ENCODE assay signal across 12 mouse cellular contexts in genomic region chr11:96466987-96467386, GRCm38 (mm10). TPM values are rescaled to one million over a fixed set of nuclear protein-coding genes. Genes with fewer than 3 reads are reported as not detected.
A peak's percentile ranks its signal among the peaks of the same experiment; 100 is the strongest.
DNase-seq lines count a peak whose midpoint lies in the region; ATAC-seq lines count a peak whose summit lies in the region.
"Had no signal": no experiment of that assay in that cellular context is flagged by ENCODE, and none has a peak within 500 bp of the region (broad histone marks: within the 10 kb centered on the region; RNA-seq: fewer than 3 reads in every experiment).

No protein-coding gene starts in this region.

- 0 out of 2 replicates have a peak, but pooled peaks have one; percentile 21 for ATAC-seq in lung, embryonic 16.5 days (ENCODE audit: low read depth)
- no peak for ATAC-seq in granulocyte monocyte progenitor cell, adult 5-6 weeks (replicated peaks; ENCODE audit: poor library complexity, severe bottlenecking)

- DNase-seq in adrenal gland, postnatal 14 days, result peak; percentile 27
- no peak for DNase-seq in adrenal gland, adult 18-20 months (ENCODE audit: low spot score in 2 of 2)
- DNase-seq in lung, postnatal 4 days, result no peak
- DNase-seq in adrenal gland, postnatal 36 days, result peak; percentile 21 to 34
- DNase-seq in telencephalon, adult 2 months (ENCODE audit: low read depth, low spot score), result peak; percentile 55
- DNase-seq in layer of hippocampus, adult 11-12 months (ENCODE audit: low spot score), result no peak
- DNase-seq: gastrocnemius, postnatal 25 days; kidney, adult 9 months had no signal

- WGBS in lung, embryonic 16.5 days, result 40% methylated on average over 7 of the region's 7 CpGs

- H3K4me1 ChIP-seq in lung, embryonic 16.5 days (replicated peaks; ENCODE audit: control insufficient read depth, insufficient read depth, low read length), result peaks cover 15% of the 10 kb centered on the region
- H3K4me1 ChIP-seq: megakaryocyte, embryonic 14.5 days had no signal

- no peaks in the 10 kb centered on the region for H3K36me3 ChIP-seq in lung, embryonic 16.5 days (ENCODE audit: control insufficient read depth, insufficient read depth, low read length)
- H3K36me3 ChIP-seq: limb, embryonic 13.5 days had no signal

- peaks cover 24% of the 10 kb centered on the region for H3K27me3 ChIP-seq in lung, embryonic 16.5 days (ENCODE audit: control insufficient read depth, insufficient read depth, low read depth, low read length)

- H3K9me3 ChIP-seq in lung, embryonic 16.5 days (ENCODE audit: control insufficient read depth, low read length), result no peaks in the 10 kb centered on the region
- H3K9me3 ChIP-seq: limb, embryonic 13.5 days; megakaryocyte, embryonic 14.5 days had no signal

- H3K9ac ChIP-seq in lung, embryonic 16.5 days (ENCODE audit: low read length), result no peak overlapping the region
- H3K9ac ChIP-seq: limb, embryonic 13.5 days had no signal

- no peak overlapping the region for H3K4me3 ChIP-seq in lung, embryonic 16.5 days (ENCODE audit: low read length)
- H3K4me3 ChIP-seq: limb, embryonic 13.5 days; megakaryocyte, embryonic 14.5 days had no signal

- H3K4me2 ChIP-seq in lung, embryonic 16.5 days (ENCODE audit: low read depth, low read length), result no peak overlapping the region
- H3K4me2 ChIP-seq: limb, embryonic 13.5 days had no signal

- H3K27ac ChIP-seq in lung, embryonic 16.5 days (ENCODE audit: low read length), result no peak overlapping the region
- H3K27ac ChIP-seq: limb, embryonic 13.5 days had no signal

RNA-seq across cellular contexts. Expression of gene Skap1, which starts 2.6 kb away (rescaled TPM):
- total RNA-seq in adrenal gland, postnatal 14 days (2021), result 4.0 and 12.9 TPM in 2 replicates
- total RNA-seq in adrenal gland, adult 18-20 months (2021), result 1 to 10 TPM; 7.6 to 8.8 TPM
- 2.1 and 4.5 TPM in 2 replicates for polyA plus RNA-seq in lung, embryonic 16.5 days (2015; fragmentation: Nextera tagmentation; extraction: Ambion mirVana)
- total RNA-seq in adrenal gland, postnatal 36 days (2021), result 1 to 10 TPM; 7.5 to 8.2 TPM
- not detected in 2 replicates for total RNA-seq in granulocyte monocyte progenitor cell, adult 5-6 weeks (2014; fragmentation: Nextera tagmentation)
- total RNA-seq in granulocyte monocyte progenitor cell, adult 5-6 weeks (2017), result 0.22 and 0.98 TPM in 2 replicates

Comparison
In these comparisons a context has a peak if more than half of its experiments do, and no peak if none do; other contexts are left out.
1. DNase-seq: peak in adrenal gland, postnatal 14 days (single experiment), adrenal gland, postnatal 36 days (2 of 2) and telencephalon, adult 2 months (single experiment); none in adrenal gland, adult 18-20 months (0 of 2), lung, postnatal 4 days (0 of 2) and layer of hippocampus, adult 11-12 months (single experiment).